Mouse (Mus musculus): Measurements from ENCODE around the gene Col18a1.

The Col18a1 gene

DNA sequence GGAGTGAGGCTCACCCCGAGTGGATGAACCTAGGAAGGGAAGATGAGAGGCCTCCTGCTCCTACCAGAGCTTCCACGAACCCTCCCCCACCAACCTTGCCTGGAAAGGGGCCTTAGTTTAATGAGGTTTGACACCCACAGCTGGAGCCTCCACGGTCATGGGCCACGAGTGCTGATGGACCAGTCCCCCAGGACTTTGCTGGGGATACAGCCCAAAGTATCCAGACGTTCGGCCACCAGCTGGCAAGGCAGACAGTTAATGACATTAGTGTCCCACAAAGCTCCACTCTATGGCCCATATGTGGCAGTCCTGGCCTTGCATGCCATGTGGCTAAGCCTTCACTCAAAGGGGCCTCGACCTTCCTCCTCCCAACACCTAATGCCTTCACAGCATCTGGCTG lies 55.5 kb downstream of the Col18a1 start:
- no peak for DNase-seq (ENCODE audit: low spot score in 2 of 2)

DNA sequence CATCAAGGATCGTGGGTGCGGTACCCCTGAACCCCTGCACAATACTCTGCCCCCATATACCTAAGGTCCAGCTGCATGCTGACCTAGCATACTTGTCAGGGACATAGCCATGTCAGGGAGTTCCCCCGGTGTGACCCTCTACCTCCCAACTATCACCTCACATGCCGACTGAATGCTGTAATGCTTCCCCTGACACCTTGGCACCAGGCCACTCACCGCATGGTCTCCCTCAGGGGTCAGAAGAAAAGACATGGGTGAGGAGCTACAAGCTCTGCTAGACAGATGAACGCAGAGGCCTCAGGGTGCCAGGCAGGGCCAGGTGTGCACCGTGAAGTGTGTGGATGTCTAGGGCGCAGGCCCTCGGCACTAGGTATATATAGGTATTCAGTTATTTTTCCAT lies 56.3 kb downstream of the Col18a1 start:
- no peak for DNase-seq (ENCODE audit: low spot score in 2 of 2)

DNA sequence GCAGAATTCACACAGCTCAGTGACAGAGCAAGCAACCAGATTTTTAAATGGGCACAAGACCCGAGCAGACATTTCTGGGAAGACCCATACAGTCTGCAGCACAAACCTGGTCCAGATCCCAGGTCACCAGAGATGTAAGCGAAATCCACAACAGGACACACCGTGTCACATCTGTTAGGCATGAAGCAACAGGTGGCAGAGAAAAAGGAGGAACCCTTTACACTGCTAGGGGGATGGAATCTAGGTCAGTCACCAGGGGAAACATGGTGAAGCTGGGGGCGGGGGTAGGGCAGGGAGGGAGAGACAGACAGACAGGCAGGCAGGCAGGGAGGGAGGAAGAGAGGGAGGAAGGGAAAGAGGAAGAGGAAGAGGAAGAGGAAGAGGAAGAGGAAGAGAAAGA lies 58.2 kb downstream of the Col18a1 start:
- no peak for DNase-seq (ENCODE audit: low spot score in 2 of 2)

DNA sequence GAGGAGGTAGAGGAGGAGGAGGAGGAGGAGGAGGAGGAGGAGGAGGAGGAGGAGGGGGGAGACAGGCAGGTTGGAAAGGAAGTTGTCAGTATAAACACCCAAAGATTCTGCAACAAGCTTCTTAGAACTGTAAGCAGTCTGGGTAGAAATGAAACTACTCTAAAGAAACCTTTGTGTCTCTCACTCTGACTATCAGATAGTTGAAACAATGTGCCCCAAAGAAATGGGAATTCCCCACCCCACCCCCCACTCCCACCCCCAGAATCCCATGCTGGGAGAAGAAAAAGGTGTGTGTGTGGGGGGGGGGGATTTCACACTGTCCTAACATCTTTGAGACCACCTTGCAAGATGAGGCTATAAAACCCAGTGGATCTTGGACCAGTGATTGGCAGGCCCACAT lies 62.0 kb downstream of the Col18a1 start:
- no peak for DNase-seq (ENCODE audit: low spot score in 2 of 2)

DNA sequence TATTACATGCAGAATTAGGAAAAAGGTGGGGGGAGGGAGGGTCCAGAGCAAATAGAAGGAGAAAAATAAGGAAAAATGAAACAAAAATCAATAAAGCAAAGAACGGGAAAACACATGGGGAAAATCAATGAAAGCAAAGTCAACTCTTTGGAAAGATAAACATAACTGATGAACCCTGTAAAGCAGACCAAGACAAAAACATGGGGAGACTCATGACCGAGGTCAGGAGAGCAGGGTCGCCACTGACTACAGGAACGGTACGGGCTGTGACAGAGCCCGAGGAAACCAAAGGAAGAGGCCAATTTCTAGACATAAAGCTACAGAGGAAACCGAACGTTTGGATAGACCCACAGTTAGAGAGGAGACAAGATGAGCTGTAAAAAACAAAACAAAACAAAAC lies 62.7 kb downstream of the Col18a1 start:
- no peak for DNase-seq (ENCODE audit: low spot score in 2 of 2)

DNA sequence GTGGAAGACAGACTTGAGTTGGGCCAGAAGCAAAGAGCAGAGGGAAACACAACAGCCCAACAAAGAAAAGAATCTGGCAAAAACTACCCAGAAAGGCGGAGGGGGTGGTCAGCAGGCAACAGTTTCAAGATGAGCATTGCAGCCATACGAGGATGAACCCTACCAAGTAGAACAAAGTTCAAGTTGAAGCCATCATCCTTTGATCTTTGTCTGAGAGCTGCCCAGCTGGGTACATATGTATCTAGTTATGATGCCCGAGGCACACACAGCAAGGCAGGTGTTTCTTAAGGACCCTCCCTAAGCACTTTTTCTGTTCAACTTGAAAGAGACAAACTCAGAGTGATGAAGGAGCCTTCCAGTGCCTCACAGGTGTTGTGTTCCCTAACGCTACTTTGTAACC lies 66.6 kb downstream of the Col18a1 start:
- DNase-seq (ENCODE audit: low spot score in 2 of 2): no peak

DNA sequence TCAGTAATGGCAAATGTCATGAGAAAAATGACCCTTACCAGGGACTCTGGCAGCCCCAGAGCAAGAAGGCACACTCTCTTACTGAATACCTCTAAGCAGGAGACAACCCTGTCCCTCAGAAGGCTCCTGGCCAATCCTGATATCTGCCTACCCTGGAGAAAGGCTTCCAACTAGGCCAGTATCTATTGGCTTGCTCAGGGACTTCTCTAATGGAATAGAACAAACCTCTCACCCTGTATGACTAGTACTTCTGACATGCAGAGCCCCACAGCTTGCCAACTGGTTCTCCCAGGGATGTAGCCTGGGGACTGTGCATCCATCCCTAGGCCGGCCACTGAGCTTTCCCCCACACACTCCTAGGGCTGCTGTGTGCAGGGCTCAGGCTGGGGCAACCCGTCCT lies 67.7 kb downstream of the Col18a1 start:
- peak in 1 of 2 experiments; percentile 53 for DNase-seq (ENCODE audit: low spot score in 2 of 2)

DNA sequence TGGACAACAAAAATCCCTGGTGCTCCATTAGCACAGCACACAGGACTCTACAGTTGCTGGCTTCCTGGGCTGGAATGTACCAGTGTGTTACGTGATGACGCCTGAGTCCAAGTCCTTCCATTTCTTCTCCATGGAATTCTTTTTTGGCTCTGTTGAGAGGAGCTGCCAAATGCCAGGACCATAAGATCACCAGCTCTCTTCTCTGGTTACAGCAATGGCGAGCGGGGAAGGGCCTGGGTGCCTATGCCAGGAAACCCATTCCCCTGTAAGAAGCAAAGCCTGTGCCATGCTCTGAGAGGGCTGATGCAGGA lies 68.5 kb downstream of the Col18a1 start:
- peak; percentile 28 to 32 for DNase-seq (ENCODE audit: low spot score in 2 of 2)

DNA sequence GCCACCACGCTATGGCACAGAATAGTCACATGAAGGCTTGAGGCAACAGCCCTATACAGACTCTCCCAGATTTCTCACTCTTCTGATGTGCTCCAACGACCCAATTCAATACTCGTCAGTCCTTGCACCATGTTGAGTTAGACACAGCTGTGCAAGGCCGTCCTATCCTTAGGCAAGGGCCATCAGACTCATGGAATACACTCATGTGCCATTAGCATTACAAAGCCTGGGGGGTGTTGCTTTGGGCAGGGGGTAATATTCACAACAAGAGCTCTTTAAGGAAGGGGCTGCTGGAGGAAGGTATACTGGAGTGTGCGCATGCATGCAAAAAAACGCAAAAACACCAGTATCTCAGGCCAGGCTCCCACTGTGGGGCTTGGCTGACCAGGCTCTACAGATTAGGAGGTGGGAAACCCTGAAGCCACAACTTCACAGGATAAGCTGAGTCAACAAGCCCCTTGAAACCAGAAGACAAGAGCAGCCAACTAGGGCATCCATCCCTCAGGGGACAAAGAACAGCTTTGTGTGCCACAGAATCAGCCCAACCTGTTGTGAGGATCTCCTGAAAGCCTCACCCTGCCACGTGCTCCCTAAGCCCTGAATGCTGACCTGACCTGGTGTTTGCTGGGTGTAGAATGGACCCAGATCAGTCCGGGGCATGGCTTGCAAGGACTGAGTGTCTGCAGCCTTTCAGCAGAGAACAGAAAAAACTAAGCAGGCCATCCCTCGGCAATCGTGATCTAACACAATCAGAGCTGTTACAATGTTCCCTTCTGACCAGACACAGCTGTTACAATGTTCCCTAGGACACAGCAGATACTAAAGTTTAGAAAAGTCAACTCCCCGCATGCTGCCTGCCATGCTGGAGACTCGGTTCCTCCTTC lies 69.1 kb downstream of the Col18a1 start:
- no peak for DNase-seq (ENCODE audit: low spot score in 2 of 2)

DNA sequence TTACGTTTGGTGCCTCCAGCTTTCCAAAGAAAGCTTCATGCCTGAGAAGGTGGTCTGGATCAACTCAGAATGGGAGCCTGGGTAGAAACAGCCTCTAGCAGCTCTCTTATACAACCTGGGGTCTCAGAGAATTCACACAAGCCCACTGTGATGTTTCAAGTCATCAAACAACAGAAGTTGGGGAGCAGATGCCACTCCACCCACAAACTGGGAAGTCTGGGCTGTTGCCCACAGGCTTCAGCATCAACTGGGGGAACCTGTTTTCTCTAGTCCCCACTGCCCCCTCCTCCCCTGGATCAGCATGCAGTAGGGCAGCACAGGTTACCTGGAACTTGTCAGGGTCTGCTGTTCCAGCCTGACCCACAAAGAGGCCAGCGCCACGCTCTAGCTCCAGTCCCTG lies 70.7 kb downstream of the Col18a1 start:
- DNase-seq (ENCODE audit: low spot score in 2 of 2): no peak

DNA sequence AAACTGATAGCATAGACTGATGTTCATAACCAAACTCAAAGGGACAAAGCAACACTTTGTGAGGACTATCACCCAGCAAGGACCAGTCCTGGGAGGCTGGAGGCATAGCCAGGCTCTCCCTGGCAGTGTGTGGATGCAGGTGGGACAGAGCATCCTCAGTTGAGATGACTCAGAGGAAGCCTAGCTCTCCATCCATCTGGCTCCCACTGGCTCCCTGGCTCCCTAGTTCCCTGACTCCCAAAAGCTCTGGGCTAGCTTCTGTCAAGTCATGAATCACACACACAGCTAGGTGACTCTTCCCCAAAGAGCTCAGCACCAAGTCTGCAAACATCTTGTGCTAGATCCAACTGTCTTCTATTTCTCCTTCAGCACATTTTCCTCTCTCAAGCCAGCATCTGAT lies 72.5 kb downstream of the Col18a1 start:
- DNase-seq (ENCODE audit: low spot score in 2 of 2): no peak

DNA sequence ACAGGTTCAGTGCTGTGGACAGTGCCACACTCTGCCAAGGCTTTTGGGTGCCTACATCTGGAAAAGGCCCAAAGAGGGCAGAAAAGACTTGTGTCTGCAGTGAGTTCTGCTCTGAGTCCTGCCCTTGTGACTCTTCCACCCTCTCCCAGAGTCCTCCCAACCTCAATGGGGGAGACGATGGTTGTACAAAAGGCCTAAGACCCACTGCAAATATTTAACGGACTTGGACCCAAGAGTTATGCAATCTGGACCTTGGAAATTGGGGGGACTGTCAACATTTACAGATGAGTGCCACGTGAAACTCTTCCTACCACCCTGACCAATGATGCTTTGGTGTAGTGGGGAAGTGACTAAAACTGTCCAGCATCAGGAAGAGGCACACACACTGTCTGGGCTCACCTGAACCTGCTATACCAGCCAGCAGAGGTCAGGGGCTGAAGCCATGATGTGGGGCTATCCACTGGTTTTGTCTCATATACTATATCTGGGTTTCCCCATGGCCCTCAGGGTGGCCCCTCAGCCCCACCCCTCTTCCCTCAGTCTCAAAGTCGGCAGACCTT lies 74.7 kb downstream of the Col18a1 start:
- DNase-seq (ENCODE audit: low spot score in 2 of 2): no peak

DNA sequence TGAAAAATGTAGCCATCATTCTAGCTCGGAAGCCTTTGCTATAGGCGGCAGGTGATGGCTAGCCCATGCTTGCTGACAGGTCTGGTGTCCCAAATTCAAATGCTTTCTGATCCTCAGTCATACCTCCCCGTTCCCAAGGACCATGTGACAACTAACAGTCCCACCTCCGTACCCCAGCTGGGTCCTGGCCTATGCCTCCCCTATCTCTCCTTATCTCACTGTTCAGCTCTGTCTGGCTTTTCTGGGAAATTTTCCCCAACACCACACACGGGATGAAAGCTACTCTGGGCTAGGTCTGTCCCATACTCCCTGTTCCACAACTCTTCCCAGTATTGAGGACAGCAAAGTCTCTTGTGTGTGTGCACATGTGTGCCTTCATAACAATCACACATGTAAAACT lies 76.3 kb downstream of the Col18a1 start:
- no peak for DNase-seq (ENCODE audit: low spot score in 2 of 2)

DNA sequence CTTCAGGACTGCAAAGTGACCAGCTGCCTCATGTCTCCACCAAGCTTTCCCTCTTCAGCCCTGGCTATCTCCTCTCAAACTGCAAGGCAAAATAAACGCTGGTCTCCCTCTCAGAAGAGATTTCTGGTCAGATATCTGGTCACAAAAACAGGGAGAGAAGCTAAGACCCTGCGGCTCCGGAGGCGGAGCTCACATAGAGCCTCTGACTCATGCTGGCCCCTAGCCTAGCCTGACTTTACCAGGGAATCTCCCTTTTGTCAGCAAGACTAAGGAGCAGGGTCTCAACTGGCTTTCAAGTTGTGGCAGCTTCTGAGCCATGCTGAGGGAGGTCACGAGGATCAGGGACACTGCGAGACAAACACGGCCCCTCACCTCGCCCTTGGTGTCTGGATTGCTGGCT lies 77.0 kb downstream of the Col18a1 start:
- peak; percentile 21 to 49 for DNase-seq (ENCODE audit: low spot score in 2 of 2)

DNA sequence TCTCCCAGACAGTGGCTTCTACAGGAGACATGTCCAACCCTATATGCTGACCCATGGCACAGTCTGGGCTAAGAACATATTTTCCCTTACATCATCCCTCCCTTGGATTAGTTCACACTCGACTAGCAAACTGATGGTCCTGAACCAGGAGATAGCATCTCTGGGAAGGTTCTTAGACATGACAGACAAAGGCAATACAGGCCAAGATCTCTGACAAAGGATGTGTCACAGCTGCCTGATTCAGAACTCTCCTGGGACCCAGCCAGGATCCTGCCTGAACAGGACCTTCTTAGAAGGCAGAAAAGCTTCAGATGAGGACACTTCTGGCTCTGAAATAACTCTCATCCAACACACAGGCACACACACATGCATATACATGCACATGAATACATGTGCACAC lies 81.8 kb downstream of the Col18a1 start:
- no peak for DNase-seq (ENCODE audit: low spot score in 2 of 2)

DNA sequence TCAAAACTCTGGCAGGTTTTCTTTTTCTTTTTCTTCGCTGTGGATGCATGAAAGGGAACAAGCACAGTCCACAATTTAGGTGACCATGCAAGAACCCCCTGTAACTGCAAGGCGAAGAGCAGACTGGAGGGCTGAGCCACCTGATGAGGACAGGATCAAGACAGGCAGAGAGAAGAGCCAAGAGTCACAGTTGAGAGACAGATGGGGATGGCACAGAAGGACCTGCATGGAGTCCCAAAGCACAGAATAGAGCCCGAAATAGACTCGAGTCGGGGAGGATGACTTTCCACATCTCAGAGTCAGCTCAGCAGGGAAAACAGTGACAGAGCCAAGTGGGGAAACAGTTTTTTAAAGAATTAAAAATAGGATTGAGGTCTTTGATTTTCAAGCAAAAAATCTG lies 83.4 kb downstream of the Col18a1 start:
- no peak for DNase-seq (ENCODE audit: low spot score in 2 of 2)

DNA sequence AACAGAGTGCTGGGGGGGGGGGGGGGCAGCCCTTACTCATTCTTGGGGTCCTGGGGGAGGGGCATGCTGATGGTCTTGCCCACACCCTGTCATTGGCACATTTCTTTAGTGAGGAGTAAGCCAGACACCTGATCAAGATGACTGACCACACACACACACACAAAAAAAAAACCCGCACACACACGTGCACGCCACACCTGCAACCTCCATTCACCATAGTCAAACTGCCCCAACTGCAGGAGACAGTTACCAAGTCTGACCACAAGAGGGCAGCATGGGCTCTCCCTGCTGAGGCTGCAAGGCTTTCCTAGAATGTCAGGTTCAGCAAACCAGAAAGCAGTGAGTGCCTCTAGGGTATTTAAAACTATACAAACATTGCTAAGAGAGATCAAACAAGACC lies 83.9 kb downstream of the Col18a1 start:
- peak in 1 of 2 experiments; percentile 36 for DNase-seq (ENCODE audit: low spot score in 2 of 2)

DNA sequence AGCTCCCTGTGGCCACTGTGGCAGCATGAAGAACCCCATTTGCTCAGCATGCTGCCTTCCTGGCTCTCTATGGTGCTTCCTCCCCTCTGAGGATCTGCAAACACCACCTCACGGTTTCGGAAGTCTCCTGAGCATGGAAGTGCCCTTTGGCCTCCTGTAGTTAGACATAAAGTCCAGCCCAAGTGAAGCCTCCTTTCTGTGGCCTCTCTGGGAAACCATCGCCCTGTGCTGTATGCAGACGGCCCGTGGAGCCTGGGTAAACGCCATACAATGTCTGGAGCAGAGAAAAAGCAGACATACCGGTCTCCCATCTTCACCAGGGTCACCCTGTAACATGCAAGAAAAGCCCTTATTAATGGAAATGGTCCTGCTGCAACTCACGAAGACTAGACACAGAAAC lies 87.4 kb downstream of the Col18a1 start:
- no peak for DNase-seq (ENCODE audit: low spot score in 2 of 2)

DNA sequence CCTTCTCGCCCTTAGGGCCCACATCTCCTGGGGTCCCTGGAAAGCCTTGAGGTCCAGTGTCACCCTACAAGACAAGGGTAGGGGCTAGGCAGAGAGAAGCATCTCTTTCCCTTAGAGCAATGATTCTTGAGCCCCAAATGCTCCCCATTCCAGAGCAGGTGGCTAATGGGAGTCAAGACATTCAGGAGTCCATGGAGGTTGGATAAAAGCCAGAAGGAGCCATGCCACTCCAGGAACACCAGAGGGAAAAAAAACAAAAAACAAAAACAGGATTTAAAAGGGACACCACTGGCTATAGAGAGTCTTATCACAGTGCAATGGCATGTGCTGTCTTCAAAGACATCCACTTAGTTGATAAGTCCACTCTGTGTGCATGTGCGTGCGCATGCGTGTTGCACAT lies 87.9 kb downstream of the Col18a1 start:
- DNase-seq (ENCODE audit: low spot score in 2 of 2): no peak

DNA sequence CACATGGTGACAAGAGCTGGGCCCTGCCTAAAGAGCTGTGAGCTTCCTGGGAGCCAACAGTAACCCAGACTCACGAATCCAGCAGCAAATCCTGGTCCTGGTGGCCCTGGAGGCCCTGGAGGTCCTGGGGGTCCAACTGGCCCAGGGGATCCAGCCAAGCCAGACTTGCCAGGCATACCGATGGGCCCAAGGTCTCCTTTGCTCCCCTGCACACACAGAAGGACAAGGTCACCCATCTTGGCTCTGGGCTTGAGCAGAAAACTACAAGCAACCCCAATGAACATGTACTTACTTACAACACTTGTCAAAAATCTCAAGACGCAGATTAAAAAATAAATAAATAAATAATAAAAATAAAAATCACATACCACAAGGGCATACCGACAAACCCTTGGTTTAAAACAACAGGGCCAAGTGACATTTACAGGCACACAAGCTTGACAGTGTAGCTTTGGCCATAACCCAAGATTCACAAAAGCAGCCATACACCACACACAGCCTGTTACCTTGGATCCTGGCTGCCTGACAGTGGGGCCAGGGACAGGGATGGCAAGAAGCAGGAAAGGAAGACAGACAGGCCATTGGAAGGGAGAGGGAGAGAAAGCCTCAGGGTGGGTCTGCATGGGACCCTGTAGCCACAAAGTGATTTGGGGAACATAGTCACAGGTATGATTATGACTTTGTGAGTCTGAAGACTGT lies 91.9 kb downstream of the Col18a1 start:
- no peak for DNase-seq (ENCODE audit: low spot score in 2 of 2)

DNA sequence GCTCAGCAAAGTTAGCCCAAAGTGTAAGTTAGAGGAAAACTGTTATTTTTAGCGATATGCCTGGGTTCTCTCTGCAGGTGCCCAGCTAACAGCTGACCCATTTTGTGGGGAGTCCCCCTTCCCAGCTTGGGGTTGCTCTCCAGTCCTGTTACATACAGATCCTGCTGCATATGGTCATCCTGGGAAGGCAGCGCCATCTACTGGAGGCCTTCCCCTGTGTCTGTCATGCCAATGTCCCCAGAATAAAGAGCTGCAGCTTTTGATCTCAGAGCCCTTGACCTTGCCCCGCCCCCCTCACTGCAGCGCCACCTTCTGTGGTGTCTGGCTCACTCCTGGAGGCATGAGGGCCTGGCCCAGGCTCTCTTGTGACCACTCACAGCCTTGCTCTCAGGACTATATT lies 96.3 kb downstream of the Col18a1 start:
- no peak for DNase-seq (ENCODE audit: low spot score in 2 of 2)

DNA sequence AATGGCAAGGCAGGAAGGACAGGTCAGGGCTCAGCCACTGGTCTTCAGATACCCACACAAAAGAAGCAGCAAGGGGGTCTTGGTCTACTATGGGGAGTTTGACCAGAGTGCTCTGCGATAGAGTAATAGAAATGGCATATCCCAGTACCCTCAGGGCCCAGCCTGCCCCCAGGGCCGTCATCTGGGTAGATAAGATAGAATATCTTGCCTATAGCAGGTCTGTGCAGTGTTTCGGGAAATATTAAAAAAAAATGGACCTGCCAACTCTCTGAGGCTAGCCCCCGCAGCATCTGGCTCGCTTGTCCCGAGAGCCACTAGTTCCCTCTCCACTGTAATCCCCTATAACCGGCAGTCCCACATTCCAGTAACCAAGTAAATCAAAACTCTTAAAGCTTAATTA lies 97.9 kb downstream of the Col18a1 start:
- DNase-seq (ENCODE audit: low spot score in 2 of 2): no peak

DNA sequence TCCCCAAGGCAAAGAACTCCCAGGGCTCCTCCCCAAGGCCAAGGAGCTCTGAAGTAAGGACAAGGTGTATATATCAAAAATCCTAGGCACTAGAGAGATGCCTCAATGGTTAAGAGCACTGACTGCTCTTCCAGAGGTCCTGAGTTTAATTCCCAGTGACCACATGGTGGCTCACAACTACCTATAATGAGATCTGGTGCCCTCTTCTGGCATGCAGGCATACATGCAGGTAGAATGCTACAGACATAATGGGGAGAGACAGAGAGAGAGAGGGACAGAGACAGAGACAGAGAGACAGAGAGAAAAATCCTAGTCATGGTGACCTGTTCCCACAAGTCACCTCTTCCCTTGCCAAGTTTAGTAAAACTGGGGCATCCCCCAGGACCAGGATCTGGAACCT lies 101.7 kb downstream of the Col18a1 start:
- DNase-seq (ENCODE audit: low spot score in 2 of 2): no peak
